Mouse (Mus musculus) spleen, adult 2 months (tissue): ENCODE results near the gene Tubb3.

Source experiments
- CTCF ChIP-seq: fragments of 200-500 bp; IDR thresholded peaks from 2 replicates; pipeline ENCODE4 v1.5.1; 2011; ENCODE audit warnings: mild to moderate bottlenecking, inconsistent platforms; ENCODE audit not compliant: insufficient read depth, insufficient read length, insufficient replicate concordance; ENCODE audit errors: extremely low read depth
- POLR2A ChIP-seq: fragments of 200-500 bp; IDR thresholded peaks from 2 replicates; pipeline ENCODE4 v1.6.1; 2011; ENCODE audit warnings: low read depth, low read length, inconsistent platforms

DNA sequence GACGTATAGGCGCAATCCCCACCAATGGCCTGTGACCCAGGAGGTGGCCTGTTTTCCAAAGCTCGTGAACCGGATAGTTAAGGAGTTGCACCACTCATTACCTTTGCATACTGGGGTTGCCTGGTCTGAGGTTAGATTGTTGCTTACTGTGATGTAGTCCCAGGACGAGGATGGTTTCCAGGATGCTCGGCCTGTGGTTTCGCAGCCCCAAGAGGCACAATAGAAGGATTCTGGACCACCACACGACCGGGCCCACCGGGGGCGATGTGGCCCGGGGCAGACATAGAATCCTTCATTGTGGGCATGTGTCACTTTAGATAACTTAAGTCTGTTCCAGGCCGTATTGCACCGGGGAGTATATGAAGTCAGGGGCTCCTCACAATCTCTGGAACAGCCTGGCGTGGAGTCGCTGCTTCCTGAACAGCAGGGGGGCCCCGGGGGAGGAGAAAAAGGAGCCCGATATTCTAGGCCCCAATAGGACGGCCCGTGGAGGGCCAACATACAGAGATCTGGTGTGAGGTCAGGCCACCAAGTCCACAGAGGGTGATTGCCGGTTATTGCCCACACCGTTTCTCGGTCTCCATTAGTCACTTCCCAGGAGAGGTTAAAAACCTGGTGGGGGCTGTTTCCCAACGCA, 16.5 kb downstream of the Tubb3 start:
- TF ChIP-seq CTCF (no peak), POLR2A (no peak)
